Mouse (Mus musculus) ES-Bruce4 (cell line): ENCODE data around the gene Sart1. TPM values are rescaled to one million over a fixed set of nuclear protein-coding genes. Genes with fewer than 3 reads are reported as not detected.

Experiments used
- H3K27ac ChIP-seq: 2 replicates; pipeline ENCODE4 v1.5.1; 2012; ENCODE audit warnings: low read length, inconsistent platforms; ENCODE audit not compliant: insufficient read depth
- H3K27me3 ChIP-seq: 2 replicates; pipeline ENCODE4 v1.6.1; 2012; ENCODE audit warnings: mild to moderate bottlenecking, low read length, inconsistent platforms; ENCODE audit not compliant: control insufficient read depth, poor library complexity, insufficient read depth, severe bottlenecking
- H3K36me3 ChIP-seq: 2 replicates; pipeline ENCODE4 v1.6.1; 2012; ENCODE audit warnings: inconsistent platforms, mild to moderate bottlenecking, low read length, moderate library complexity; ENCODE audit not compliant: control insufficient read depth, poor library complexity, insufficient read depth, severe bottlenecking
- H3K4me1 ChIP-seq: one replicate; pipeline ENCODE4 v1.8.1; 2011; ENCODE audit warnings: low read length; ENCODE audit not compliant: control insufficient read depth, insufficient read depth
- H3K4me3 ChIP-seq: 2 replicates; pipeline ENCODE4 v1.5.1; 2011; ENCODE audit warnings: low read depth, mild to moderate bottlenecking, low read length
- H3K9ac ChIP-seq: 2 replicates; pipeline ENCODE4 v1.6.1; 2012; ENCODE audit warnings: low read depth, mild to moderate bottlenecking, inconsistent platforms; ENCODE audit not compliant: poor library complexity, severe bottlenecking
- H3K9me3 ChIP-seq: replicated peaks from 2 replicates; pipeline ENCODE4 v1.6.1; 2012; ENCODE audit warnings: mild to moderate bottlenecking, low read length, inconsistent platforms; ENCODE audit not compliant: control insufficient read depth, poor library complexity, insufficient read depth, severe bottlenecking
- CTCF ChIP-seq: IDR thresholded peaks from one replicate; pipeline ENCODE4 v1.8.1; 2011; ENCODE audit warnings: low read depth, low read length
- EP300 ChIP-seq: IDR thresholded peaks from 2 replicates; pipeline ENCODE4 v1.6.1; 2011; ENCODE audit warnings: low read depth, low read length; ENCODE audit not compliant: insufficient read depth
- POLR2A ChIP-seq: IDR thresholded peaks from one replicate; pipeline ENCODE4 v1.8.1; 2011; ENCODE audit warnings: low read length; ENCODE audit not compliant: insufficient read depth
- polyA plus RNA-seq: library from polyadenylated mRNA; stranded (reverse); fragments of >200 nt; gene quantifications from 2 replicates; pipeline ENCODE4 v1.2.4, GENCODE M21; 2011; ENCODE audit warnings: low read depth; ENCODE audit not compliant: missing spikeins, insufficient read depth, insufficient read length

Sart1 gene
- polyA plus RNA-seq, 1 experiment: 67.8 TPM

DNA sequence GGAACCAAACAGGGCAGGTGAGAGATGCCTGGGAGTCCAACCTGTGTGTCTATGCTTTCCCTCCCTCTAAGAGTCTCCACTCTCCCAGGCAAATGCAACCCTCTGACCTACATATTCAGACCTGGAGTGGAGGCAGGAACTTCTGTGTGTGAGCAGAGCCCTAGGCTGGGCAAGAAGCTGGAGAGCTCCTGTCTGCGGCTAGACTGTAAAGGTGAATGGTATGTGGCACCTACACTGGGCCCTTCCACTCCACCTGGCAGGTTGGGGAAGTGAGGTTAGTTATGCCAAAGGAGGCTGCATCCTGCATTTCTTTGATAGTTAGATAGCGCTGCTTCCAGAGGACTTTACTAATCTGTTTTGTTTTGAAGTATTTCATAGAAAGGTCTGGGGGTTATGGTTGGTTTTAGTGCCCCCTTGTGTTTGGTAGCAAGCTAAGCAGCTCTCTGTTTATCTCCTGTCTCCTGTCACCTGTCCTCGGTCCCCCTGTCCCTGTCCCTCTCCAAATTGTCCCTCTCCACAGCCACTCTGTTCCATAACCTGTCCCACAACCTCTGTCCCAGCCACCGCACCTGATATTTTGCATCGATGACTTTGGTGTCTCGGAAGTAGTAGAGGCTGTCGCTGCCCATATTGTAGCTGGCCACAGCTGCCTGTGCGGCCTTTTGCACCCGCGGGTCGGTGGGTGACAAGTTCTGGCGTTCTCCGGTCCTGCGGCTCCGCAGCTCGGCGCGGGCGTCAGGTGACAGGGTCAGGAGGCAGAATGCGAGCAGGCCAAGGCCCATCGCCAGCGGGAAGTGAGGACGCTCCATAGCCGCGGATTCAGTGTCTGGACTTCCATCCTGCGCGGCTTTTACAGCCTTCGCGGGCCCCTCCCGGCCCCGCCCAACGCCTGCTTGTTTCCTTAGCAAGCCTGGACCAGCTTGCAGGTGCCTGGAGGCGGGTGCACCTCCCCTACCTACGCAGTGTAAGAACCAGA lies 39.7 kb downstream of the Sart1 start:
- TF ChIP-seq POLR2A (no peak), EP300 (no peak), CTCF (peak; percentile 20)

DNA sequence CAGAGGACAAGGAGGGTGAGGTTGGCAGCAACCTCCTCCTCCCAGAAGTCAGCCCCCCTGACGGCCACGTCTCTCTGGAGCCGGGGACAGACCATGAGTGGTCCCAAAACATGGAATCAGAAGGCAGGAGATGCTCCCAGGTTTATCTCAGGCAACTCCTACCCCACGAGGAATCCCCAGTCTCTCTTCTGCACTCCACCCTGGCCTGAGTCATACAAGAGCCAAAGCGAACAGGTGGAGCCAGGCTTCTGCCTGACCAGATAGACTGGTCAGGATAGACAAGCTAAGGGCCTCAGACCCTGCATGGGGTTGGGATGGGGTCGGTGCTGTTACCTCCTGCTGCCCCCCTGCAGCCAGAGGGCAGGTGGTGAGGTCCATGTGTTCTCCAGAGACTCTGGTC lies 40.4 kb downstream of the Sart1 start:
- TF ChIP-seq CTCF: no peak
- no peak for TF ChIP-seq POLR2A
- TF ChIP-seq EP300: no peak
- Histone ChIP-seq H3K9ac (no peak overlapping the region), H3K36me3 (no peaks in the 10 kb centered on the region), H3K9me3 (no peaks in the 10 kb centered on the region), H3K4me1 (no peaks in the 10 kb centered on the region), H3K27ac (no peak overlapping the region), H3K27me3 (no peaks in the 10 kb centered on the region), H3K4me3 (no peak overlapping the region)

More for the DNA sequence above, 39.7 kb downstream of the Sart1 start:
- Histone ChIP-seq H3K9ac (0 out of 2 replicates have a peak overlapping the region, but pooled peaks have one; percentile 12), H3K36me3 (no peaks in the 10 kb centered on the region), H3K4me3 (peak overlapping the region; percentile 64), H3K27me3 (no peaks in the 10 kb centered on the region), H3K4me1 (no peaks in the 10 kb centered on the region), H3K27ac (no peak overlapping the region), H3K9me3 (no peaks in the 10 kb centered on the region)

DNA sequence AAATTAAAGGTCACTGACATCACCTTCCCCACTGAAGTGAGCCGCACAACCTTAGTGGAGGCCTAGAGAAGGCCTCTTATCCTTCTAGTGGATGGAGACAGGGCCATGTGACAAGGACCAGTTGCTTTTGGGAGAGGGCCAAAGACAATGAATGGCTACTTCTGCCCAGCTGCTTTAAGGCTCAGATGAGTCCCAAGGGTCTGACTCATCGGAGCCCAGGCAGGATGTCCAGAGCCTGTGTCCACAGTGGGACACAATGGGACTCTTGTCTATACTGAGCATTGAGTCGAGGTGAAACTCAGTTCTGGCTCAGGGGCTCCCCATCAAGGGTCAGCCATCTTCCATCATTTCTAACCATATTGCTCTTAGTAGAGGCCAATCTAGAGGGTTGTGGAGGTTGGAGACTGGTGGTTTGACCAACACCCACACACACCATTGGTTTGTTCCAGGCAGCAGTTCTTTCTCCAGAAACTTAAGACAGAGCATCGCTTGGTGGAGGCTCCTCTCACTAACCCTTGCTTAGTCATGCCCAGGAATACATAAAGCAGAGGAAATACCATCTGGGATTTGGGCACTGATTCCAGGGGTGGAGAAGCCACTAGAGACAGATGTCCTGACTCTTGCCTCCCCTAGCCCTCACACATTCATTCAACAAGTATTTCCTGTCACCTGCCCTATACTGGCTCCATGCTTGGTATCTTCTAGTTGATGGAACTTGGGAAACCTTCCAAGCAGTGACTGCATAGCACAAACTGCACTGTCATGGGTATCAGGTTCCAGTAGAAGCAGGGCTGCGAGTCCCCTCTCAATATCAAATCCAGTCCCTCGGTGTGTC lies 43.0 kb downstream of the Sart1 start:
- TF ChIP-seq EP300 (no peak), POLR2A (no peak), CTCF (no peak)
- H3K27me3 ChIP-seq: no peaks in the 10 kb centered on the region
- H3K9ac ChIP-seq: no peak overlapping the region
- no peaks in the 10 kb centered on the region for H3K4me1 ChIP-seq
- no peak overlapping the region for H3K4me3 ChIP-seq
- H3K9me3 ChIP-seq: no peaks in the 10 kb centered on the region
- no peaks in the 10 kb centered on the region for H3K36me3 ChIP-seq
- H3K27ac ChIP-seq: no peak overlapping the region

DNA sequence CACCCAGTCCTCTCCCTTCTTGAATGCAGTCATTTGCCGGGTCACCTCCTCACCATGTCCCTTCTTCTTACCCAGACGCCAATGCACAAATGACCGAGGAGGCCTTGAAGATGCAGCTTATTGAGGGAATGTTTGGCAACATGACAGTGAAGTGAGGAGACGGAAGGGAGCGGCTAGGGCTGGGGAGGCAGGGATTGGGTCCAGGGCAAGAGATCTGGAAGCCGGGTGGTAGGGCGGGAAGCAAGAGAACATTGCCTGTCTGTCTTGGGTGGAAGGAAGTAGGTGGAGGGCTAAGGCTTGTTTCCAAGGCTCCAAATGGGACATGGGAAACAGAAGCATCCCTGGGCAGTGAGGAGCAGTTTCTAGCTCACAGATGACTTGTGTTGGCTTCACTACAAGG lies 47.1 kb downstream of the Sart1 start:
- TF ChIP-seq POLR2A: no peak
- TF ChIP-seq CTCF: no peak
- TF ChIP-seq EP300: no peak
- Histone ChIP-seq H3K36me3 (no peaks in the 10 kb centered on the region), H3K27ac (no peak overlapping the region), H3K9me3 (no peaks in the 10 kb centered on the region), H3K4me1 (no peaks in the 10 kb centered on the region), H3K9ac (no peak overlapping the region), H3K4me3 (no peak overlapping the region), H3K27me3 (no peaks in the 10 kb centered on the region)

DNA sequence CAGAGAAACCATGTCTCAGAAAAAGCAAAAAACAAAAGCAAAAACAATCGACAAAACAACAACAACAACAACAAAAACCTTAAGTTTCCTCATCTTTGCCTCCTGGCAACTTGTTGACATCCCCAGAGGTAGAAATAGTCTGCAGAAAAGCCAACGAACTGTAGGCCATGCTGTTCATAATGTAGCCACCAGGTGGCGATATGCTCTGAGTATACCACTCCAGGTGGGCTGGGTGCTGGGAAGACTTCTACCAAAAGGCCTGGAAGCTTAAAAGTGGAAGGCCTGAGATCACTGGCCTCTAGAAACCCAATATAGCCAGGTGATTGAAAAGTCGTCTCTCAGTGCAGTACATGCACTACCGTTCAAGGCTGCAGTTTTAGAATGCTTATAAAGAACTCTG lies 50.5 kb downstream of the Sart1 start:
- H3K4me1 ChIP-seq: no peaks in the 10 kb centered on the region
- no peak for TF ChIP-seq POLR2A
- TF ChIP-seq EP300: no peak
- TF ChIP-seq CTCF: peak; percentile 73
- no peak overlapping the region for H3K27ac ChIP-seq
- H3K27me3 ChIP-seq: no peaks in the 10 kb centered on the region
- H3K36me3 ChIP-seq: no peaks in the 10 kb centered on the region
- H3K9me3 ChIP-seq: no peaks in the 10 kb centered on the region
- H3K9ac ChIP-seq: no peak overlapping the region
- no peak overlapping the region for H3K4me3 ChIP-seq

DNA sequence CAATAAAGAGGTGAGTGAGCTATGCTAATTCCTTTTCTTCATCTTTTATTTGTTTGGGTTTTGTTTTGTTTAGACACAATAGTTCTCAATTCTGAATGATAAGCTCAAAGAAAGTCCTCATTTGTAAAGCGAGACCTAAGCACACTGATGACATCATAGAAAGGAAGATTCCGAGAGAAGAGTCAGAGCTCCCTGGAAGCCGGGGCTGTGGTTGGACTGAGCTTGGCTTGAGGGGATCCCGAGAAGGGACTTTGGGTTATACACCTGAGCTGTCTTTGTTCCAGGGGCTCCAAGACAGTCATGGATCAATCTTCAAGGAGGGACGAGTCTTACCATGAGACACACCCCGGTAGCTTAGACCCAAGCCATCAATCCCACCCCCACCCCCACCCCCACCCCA lies 53.1 kb downstream of the Sart1 start, which contains the start of gene Catsper1:
Gene Catsper1, plus strand, starts transcription at position 301 of the 400 bp plus-strand sequence.
- TF ChIP-seq CTCF (no peak), EP300 (no peak), POLR2A (no peak)
- Histone ChIP-seq H3K9ac (no peak within 1 kb of the TSS), H3K4me3 (no peak within 1 kb of the TSS), H3K4me1 (no peaks in the 10 kb centered on the region), H3K9me3 (no peaks in the 10 kb centered on the region), H3K27ac (no peak within 1 kb of the TSS), H3K27me3 (no peaks in the 10 kb centered on the region), H3K36me3 (no peaks in the 10 kb centered on the region)
